Mouse (Mus musculus) myocyte (in vitro differentiated cells): Measurements from ENCODE around the gene Irf6.

ENCODE experiments used
- E2F4 ChIP-seq: IDR thresholded peaks from one replicate; pipeline ENCODE4 v1.6.1; 2011; ENCODE audit warnings: mild to moderate bottlenecking, control low read depth, moderate library complexity; ENCODE audit not compliant: insufficient read depth
- POLR2A ChIP-seq: IDR thresholded peaks from one replicate; pipeline ENCODE4 v1.6.1; 2011; ENCODE audit warnings: low read depth, mild to moderate bottlenecking, control low read depth, moderate library complexity; ENCODE audit not compliant: insufficient read length

DNA sequence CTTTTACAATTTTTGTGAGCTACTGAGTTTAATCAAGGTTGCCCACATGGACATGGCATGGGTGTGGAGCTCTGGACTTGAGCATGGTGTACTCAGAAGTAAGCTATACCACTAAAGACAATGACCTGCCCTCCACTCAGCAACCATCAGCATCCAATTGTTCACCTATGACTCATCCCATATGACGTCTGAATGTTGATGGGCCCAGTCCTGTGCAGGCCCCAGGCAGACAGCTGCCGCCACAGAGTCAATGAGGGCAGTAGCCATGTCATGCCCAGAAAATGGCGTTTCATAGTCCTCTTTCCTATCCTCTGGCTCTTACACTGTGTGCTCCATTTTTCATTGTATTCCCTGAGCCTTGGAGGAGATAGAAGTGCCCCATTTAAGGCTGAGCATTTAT is 63.1 kb downstream of the Irf6 start:
- TF ChIP-seq POLR2A (no peak), E2F4 (no peak)
